Mouse (Mus musculus): Measurements from ENCODE around the gene Snhg11.

The Snhg11 gene

GRCm38 (mm10) chr2:158375443-158376122 is at the start of gene Snhg11:
Snhg11 (plus strand) TSS chr2:158375638.
- peak; percentile 39 to 61 for DNase-seq

- DNase-seq, result no peak
Measured at GRCm38 (mm10) chr2:158334356-158334755, 41.1 kb upstream of the Snhg11 start.

- no peak for DNase-seq
Measured at GRCm38 (mm10) chr2:158337698-158338097, 37.7 kb upstream of the Snhg11 start.

- peak; percentile 22 to 32 for DNase-seq
Measured at GRCm38 (mm10) chr2:158339948-158340564, 35.4 kb upstream of the Snhg11 start.

- DNase-seq, result no peak
Measured at GRCm38 (mm10) chr2:158341324-158341723, 34.1 kb upstream of the Snhg11 start.

GRCm38 (mm10) chr2:158343495-158343894 is 31.9 kb upstream of the Snhg11 start:
- no peak for DNase-seq

GRCm38 (mm10) chr2:158346467-158346866 is 29.0 kb upstream of the Snhg11 start:
- no peak for DNase-seq

GRCm38 (mm10) chr2:158347868-158348267 is 27.6 kb upstream of the Snhg11 start:
- DNase-seq, result peak; percentile 50 to 60

GRCm38 (mm10) chr2:158352801-158353520 is 22.5 kb upstream of the Snhg11 start:
- no peak for DNase-seq

- DNase-seq, result no peak
Measured at GRCm38 (mm10) chr2:158354348-158355114, 20.9 kb upstream of the Snhg11 start.

GRCm38 (mm10) chr2:158355238-158355637 is 20.2 kb upstream of the Snhg11 start:
- no peak for DNase-seq

- DNase-seq, result no peak
Measured at GRCm38 (mm10) chr2:158356121-158356520, 19.3 kb upstream of the Snhg11 start.

GRCm38 (mm10) chr2:158359757-158360620 is 15.4 kb upstream of the Snhg11 start:
- no peak for DNase-seq

- DNase-seq, result peak; percentile 80 to 86
Measured at GRCm38 (mm10) chr2:158360873-158361677, 14.4 kb upstream of the Snhg11 start.

GRCm38 (mm10) chr2:158361678-158362320 is 13.6 kb upstream of the Snhg11 start:
- DNase-seq, result no peak

GRCm38 (mm10) chr2:158364175-158364574 is 11.3 kb upstream of the Snhg11 start:
- no peak for DNase-seq

GRCm38 (mm10) chr2:158365099-158365850 is 10.2 kb upstream of the Snhg11 start:
- DNase-seq, result no peak

- DNase-seq, result no peak
Measured at GRCm38 (mm10) chr2:158367654-158368053, 7.8 kb upstream of the Snhg11 start.

- no peak for DNase-seq
Measured at GRCm38 (mm10) chr2:158368313-158368712, 7.1 kb upstream of the Snhg11 start.

All from lung, adult 18-20 months (tissue).